Mouse (Mus musculus): ENCODE data around the gene BC048403. TPM values are rescaled to one million over a fixed set of nuclear protein-coding genes. Genes with fewer than 3 reads are reported as not detected.
A peak's percentile ranks its signal among the peaks of the same experiment; 100 is the strongest.

BC048403 gene
- polyA plus RNA-seq, 1 experiment from 2014 or later, result 3.0 TPM

DNA sequence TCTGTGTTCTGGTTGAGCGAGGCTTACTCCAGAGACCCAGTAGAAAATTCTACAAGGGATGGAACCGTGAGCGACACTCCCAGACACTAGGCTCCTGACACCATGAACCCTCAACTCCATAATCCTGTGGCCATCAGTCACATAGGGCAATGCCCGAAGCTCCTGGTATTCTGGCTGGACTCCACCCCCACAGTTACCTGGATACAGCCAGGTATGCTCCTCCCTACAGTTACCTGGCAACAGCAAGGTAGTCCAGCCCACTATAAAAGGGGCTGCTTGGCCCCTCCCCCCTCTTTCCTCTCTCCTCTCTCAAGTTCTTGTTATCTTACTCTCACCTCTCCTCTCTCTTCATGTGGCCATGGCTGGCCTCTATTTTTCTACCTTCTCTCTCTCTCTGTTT, 12.6 kb upstream of the BC048403 start:
- WGBS, result 70% methylated on average over 4 of the region's 4 CpGs
- no peak overlapping the region for H3K27ac ChIP-seq (ENCODE audit: low read length)

DNA sequence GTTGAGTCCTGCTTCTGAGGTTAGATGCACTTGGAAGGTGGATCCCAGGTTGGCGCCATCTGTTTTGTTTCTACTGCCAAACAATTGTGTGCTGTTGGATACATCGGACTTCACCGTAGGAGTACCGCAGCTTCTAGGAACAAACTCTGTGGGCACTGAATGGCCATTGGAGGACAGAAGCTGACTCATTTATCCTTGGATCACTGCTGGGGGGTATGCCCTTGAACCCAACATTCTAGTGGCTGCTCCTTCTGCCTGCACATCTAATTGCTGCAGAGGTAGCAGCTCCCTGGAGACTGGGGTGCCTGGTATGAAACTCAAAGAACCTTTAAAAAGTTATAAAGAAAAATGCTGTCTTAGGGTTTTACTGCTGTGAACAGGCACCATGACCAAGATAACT, 11.5 kb upstream of the BC048403 start:
- no peak overlapping the region for H3K27ac ChIP-seq (ENCODE audit: low read length)
- H3K4me3 ChIP-seq (ENCODE audit: low read depth, low read length), result no peak overlapping the region
- H3K27me3 ChIP-seq (replicated peaks; ENCODE audit: insufficient read depth, low read length), result no peaks in the 10 kb centered on the region
- no peak for DNase-seq (ENCODE audit: low spot score)
- ATAC-seq, result no peak
- H3K9ac ChIP-seq (replicated peaks; ENCODE audit: low read depth), result no peak overlapping the region
- H3K36me3 ChIP-seq (ENCODE audit: insufficient read depth, low read length), result no peaks in the 10 kb centered on the region
- H3K4me1 ChIP-seq (ENCODE audit: insufficient read depth, low read depth, low read length), result no peaks in the 10 kb centered on the region
- no peaks in the 10 kb centered on the region for H3K9me3 ChIP-seq (ENCODE audit: low read length)
- WGBS, result 92% methylated on average over 4 of the region's 4 CpGs
- TF ChIP-seq EP300 (IDR thresholded peaks at IDR 0.05) (no peak), CTCF (IDR thresholded peaks at IDR 0.05) (no peak)
- no peak overlapping the region for H3K4me2 ChIP-seq (replicated peaks; ENCODE audit: low read depth, low read length)

More for the DNA sequence above, 12.6 kb upstream of the BC048403 start:
- H3K4me3 ChIP-seq (ENCODE audit: low read depth, low read length), result no peak overlapping the region
- H3K4me1 ChIP-seq (ENCODE audit: insufficient read depth, low read depth, low read length), result no peaks in the 10 kb centered on the region
- ATAC-seq (no peak), DNase-seq (ENCODE audit: low spot score) (no peak)
- no peaks in the 10 kb centered on the region for H3K36me3 ChIP-seq (ENCODE audit: insufficient read depth, low read length)
- H3K27me3 ChIP-seq (replicated peaks; ENCODE audit: insufficient read depth, low read length), result no peaks in the 10 kb centered on the region
- H3K4me2 ChIP-seq (replicated peaks; ENCODE audit: low read depth, low read length), result no peak overlapping the region
- no peaks in the 10 kb centered on the region for H3K9me3 ChIP-seq (ENCODE audit: low read length)
- TF ChIP-seq CTCF (IDR thresholded peaks at IDR 0.05), result no peak
- no peak for TF ChIP-seq EP300 (IDR thresholded peaks at IDR 0.05)
- H3K9ac ChIP-seq (replicated peaks; ENCODE audit: low read depth), result no peak overlapping the region

DNA sequence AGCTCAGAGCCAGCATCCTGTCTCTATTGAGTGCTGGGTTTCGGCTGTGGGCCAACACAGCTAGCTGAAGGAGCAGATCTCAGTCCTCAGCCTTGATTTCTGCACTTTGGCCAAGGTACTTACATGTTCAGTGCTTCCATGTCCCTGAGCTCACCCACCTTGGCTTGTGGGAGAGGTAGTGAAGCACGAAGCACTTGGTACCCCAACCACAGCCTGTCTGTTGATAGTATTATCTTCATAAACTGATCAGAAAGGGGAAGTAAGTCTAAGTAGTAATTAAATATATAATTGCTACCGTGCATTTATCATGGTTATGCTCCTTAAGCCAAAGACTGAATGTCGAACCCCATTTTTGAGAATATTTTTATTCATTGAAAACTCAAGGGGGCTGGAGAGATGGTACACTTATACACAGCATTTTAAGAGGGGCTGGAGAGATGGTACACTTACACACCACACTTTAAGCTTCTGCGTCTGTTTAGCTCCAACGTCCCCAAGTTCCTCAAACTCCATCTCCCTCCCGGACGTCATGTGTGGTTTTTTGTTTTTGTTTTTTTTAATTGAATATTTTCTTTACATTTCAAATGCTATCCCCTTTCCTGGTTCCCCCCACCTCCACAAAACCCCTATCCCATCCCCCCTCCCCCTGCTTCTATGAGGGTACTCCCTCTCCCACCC, 8.6 kb upstream of the BC048403 start:
- no peak overlapping the region for H3K9ac ChIP-seq (replicated peaks; ENCODE audit: low read depth)
- no peaks in the 10 kb centered on the region for H3K27me3 ChIP-seq (replicated peaks; ENCODE audit: insufficient read depth, low read length)
- H3K4me1 ChIP-seq (ENCODE audit: insufficient read depth, low read depth, low read length), result no peaks in the 10 kb centered on the region
- TF ChIP-seq CTCF (IDR thresholded peaks at IDR 0.05) (no peak), EP300 (IDR thresholded peaks at IDR 0.05) (no peak)
- WGBS, result 82% methylated on average over 8 of the region's 8 CpGs
- H3K4me3 ChIP-seq (ENCODE audit: low read depth, low read length), result no peak overlapping the region
- no peak for DNase-seq (ENCODE audit: low spot score)
- H3K27ac ChIP-seq (ENCODE audit: low read length), result no peak overlapping the region
- H3K9me3 ChIP-seq (ENCODE audit: low read length), result no peaks in the 10 kb centered on the region
- H3K4me2 ChIP-seq (replicated peaks; ENCODE audit: low read depth, low read length), result no peak overlapping the region
- no peak for ATAC-seq
- H3K36me3 ChIP-seq (ENCODE audit: insufficient read depth, low read length), result no peaks in the 10 kb centered on the region

DNA sequence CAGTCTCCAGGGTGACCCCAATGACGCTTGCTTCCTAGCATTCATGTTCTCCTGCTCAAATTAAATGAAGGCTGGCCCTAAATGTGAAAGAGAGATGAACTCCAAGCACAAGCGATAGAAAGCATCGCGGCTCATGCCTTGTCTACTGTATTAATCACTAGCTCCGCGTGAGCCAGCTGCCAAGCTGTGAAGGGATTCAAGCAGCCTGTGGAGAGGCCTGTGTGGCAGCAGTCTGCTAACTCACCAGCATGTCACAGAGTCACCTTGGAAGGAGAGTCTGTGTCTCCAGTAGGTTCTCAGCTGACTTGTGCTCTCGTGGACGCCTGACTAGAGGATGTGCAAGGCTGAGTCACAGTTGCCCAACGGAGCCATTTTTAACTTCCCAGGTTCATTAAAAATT, 7.2 kb upstream of the BC048403 start:
- 90% methylated on average over 9 of the region's 9 CpGs for WGBS
- Histone ChIP-seq H3K27me3 (replicated peaks; ENCODE audit: insufficient read depth, low read length) (no peaks in the 10 kb centered on the region), H3K9ac (replicated peaks; ENCODE audit: low read depth) (no peak overlapping the region), H3K36me3 (ENCODE audit: insufficient read depth, low read length) (no peaks in the 10 kb centered on the region), H3K4me1 (ENCODE audit: insufficient read depth, low read depth, low read length) (no peaks in the 10 kb centered on the region), H3K4me2 (replicated peaks; ENCODE audit: low read depth, low read length) (no peak overlapping the region), H3K9me3 (ENCODE audit: low read length) (no peaks in the 10 kb centered on the region), H3K27ac (ENCODE audit: low read length) (no peak overlapping the region), H3K4me3 (ENCODE audit: low read depth, low read length) (no peak overlapping the region)
- no peak for TF ChIP-seq EP300 (IDR thresholded peaks at IDR 0.05)
- ATAC-seq (no peak), DNase-seq (ENCODE audit: low spot score) (no peak)

DNA sequence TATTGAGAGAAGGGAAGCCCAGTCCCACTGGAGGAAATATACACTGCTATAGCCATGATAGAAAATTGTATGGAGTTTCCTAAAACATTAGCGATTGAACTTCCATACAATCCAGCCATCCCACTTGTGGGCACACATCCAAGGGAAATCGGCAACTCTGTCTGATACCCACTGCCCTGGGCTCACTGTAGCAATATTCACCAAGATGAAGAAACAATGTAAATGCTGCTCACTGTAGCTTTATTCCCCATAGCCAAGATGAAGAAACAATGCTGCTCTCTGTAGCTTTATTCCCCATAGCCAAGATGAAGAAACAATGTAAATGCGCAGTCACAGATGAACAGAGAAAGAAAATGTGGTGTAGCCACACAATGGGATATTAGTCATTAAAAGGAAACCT, 2.5 kb upstream of the BC048403 start:
- Histone ChIP-seq H3K4me3 (ENCODE audit: low read depth, low read length) (no peak overlapping the region), H3K9ac (replicated peaks; ENCODE audit: low read depth) (no peak overlapping the region), H3K4me2 (replicated peaks; ENCODE audit: low read depth, low read length) (no peak overlapping the region), H3K9me3 (ENCODE audit: low read length) (no peaks in the 10 kb centered on the region), H3K27me3 (replicated peaks; ENCODE audit: insufficient read depth, low read length) (no peaks in the 10 kb centered on the region), H3K27ac (ENCODE audit: low read length) (no peak overlapping the region), H3K4me1 (ENCODE audit: insufficient read depth, low read depth, low read length) (no peaks in the 10 kb centered on the region), H3K36me3 (ENCODE audit: insufficient read depth, low read length) (no peaks in the 10 kb centered on the region)
- 83% methylated on average over 3 of the region's 3 CpGs for WGBS
- DNase-seq (ENCODE audit: low spot score), result no peak
- TF ChIP-seq EP300 (IDR thresholded peaks at IDR 0.05), result no peak
- no peak for ATAC-seq

DNA sequence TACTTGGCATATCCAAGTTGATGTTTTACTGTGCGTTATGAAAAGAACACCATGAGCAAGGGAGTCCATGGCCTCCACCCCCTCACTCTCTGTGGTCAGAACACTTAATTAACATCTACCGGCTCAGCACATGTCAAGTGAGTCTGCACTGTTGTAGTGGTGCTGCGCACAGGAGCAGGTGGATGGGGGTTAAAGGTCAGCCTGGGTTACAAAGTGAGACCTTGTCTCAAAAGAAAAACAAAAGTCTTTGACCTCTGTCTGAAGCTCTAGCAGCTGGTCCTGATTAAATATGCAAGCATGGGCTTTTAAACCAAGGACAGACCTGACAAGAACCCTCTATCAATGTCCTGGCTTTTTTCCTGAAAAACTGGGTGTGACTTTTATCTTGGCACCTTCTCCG, 2.6 kb downstream of the BC048403 start:
- ATAC-seq (no peak), DNase-seq (ENCODE audit: low spot score) (no peak)
- Histone ChIP-seq H3K4me2 (replicated peaks; ENCODE audit: low read depth, low read length) (no peak overlapping the region), H3K9me3 (ENCODE audit: low read length) (no peaks in the 10 kb centered on the region), H3K4me3 (ENCODE audit: low read depth, low read length) (no peak overlapping the region), H3K4me1 (ENCODE audit: insufficient read depth, low read depth, low read length) (no peaks in the 10 kb centered on the region), H3K9ac (replicated peaks; ENCODE audit: low read depth) (no peak overlapping the region), H3K27ac (ENCODE audit: low read length) (no peak overlapping the region), H3K27me3 (replicated peaks; ENCODE audit: insufficient read depth, low read length) (no peaks in the 10 kb centered on the region), H3K36me3 (ENCODE audit: insufficient read depth, low read length) (no peaks in the 10 kb centered on the region)
- no peak for TF ChIP-seq EP300 (IDR thresholded peaks at IDR 0.05)
- no peak for TF ChIP-seq CTCF (IDR thresholded peaks at IDR 0.05)
- 35% methylated on average over 4 of the region's 4 CpGs for WGBS

DNA sequence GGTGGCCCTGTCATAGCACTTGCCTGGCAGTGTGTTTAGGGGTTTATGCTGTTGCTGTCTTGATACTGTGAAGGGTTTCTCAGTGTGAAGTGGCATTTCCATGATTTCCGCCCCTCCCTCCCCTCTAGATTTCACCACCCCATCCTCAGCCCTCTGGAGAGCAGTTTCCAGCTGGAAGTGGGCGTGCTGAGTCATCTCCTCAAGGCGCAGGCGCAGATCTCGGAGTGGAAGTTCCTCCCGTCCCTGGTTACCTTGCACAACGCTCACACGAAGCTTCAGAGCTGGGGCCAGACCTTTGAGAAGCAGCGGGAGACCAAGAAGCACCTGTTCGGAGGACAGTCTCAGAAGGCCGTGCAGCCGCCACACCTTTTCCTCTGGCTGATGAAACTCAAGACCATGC, 10.4 kb downstream of the BC048403 start:
- Histone ChIP-seq H3K27me3 (replicated peaks; ENCODE audit: insufficient read depth, low read length) (no peaks in the 10 kb centered on the region), H3K36me3 (ENCODE audit: insufficient read depth, low read length) (no peaks in the 10 kb centered on the region), H3K27ac (ENCODE audit: low read length) (no peak overlapping the region), H3K4me2 (replicated peaks; ENCODE audit: low read depth, low read length) (no peak overlapping the region), H3K9ac (replicated peaks; ENCODE audit: low read depth) (no peak overlapping the region), H3K9me3 (ENCODE audit: low read length) (no peaks in the 10 kb centered on the region), H3K4me1 (ENCODE audit: insufficient read depth, low read depth, low read length) (no peaks in the 10 kb centered on the region), H3K4me3 (ENCODE audit: low read depth, low read length) (no peak overlapping the region)
- peak; percentile 23 for ATAC-seq
- DNase-seq (ENCODE audit: low spot score), result peak; percentile 56
- WGBS, result 79% methylated on average over 12 of the region's 12 CpGs
- no peak for TF ChIP-seq EP300 (IDR thresholded peaks at IDR 0.05)
- no peak for TF ChIP-seq CTCF (IDR thresholded peaks at IDR 0.05)

Measured in lung, postnatal 0 days (tissue).